Mouse (Mus musculus) heart, postnatal 0 days (tissue): ENCODE measurements around the gene Cd274. TPM values are rescaled to one million over a fixed set of nuclear protein-coding genes. Genes with fewer than 3 reads are reported as not detected.

Source experiments
- ATAC-seq: fragments of 200-750 bp; cut with Nextera tagmentation; 2 replicates; pipeline ENCODE4 v1.8.0; 2017; ENCODE audit warnings: low read depth, moderate number of reproducible peaks, moderate library complexity; ENCODE audit not compliant: insufficient read depth
- DNase-seq: peaks from one replicate; pipeline ENCODE4 v3.0.0-alpha.2; 2016; ENCODE audit warnings: low spot score
- H3K27ac ChIP-seq: fragments of 300-500 bp; sonication (generic); 2 replicates; pipeline ENCODE4 v1.5.1; 2014; ENCODE audit warnings: low read depth, mild to moderate bottlenecking
- H3K27me3 ChIP-seq: fragments of 300-500 bp; sonication (generic); 2 replicates; pipeline ENCODE4 v1.6.1; 2014; ENCODE audit warnings: low read length, mixed read lengths; ENCODE audit not compliant: control insufficient read depth, insufficient read depth
- H3K36me3 ChIP-seq: fragments of 300-500 bp; sonication (generic); replicated peaks from 2 replicates; pipeline ENCODE4 v1.6.1; 2014; ENCODE audit warnings: low read length, mixed read lengths; ENCODE audit not compliant: control insufficient read depth, insufficient read depth
- H3K4me1 ChIP-seq: fragments of 300-500 bp; sonication (generic); 2 replicates; pipeline ENCODE4 v1.6.1; 2014; ENCODE audit warnings: antibody characterized with exemption; ENCODE audit not compliant: control insufficient read depth, insufficient read depth
- H3K4me2 ChIP-seq: fragments of 300-500 bp; sonication (generic); 2 replicates; pipeline ENCODE4 v1.6.1; 2014; ENCODE audit warnings: low read depth, mild to moderate bottlenecking, low read length, moderate library complexity
- H3K4me3 ChIP-seq: fragments of 300-500 bp; sonication (generic); 2 replicates; pipeline ENCODE4 v1.5.1; 2014; ENCODE audit warnings: low read depth, low read length
- H3K9ac ChIP-seq: fragments of 300-500 bp; sonication (generic); replicated peaks from 2 replicates; pipeline ENCODE4 v1.6.1; 2014; ENCODE audit warnings: low read depth, low read length, mixed read lengths
- H3K9me3 ChIP-seq: fragments of 300-500 bp; sonication (generic); replicated peaks from 2 replicates; pipeline ENCODE4 v1.6.1; 2016; ENCODE audit warnings: low read length; ENCODE audit not compliant: control insufficient read depth
- CTCF ChIP-seq: IDR thresholded peaks from 2 replicates; pipeline ENCODE4 v1.5.1; 2016; ENCODE audit warnings: antibody characterized with exemption, control low read depth, low read depth
- EP300 ChIP-seq: IDR thresholded peaks from 2 replicates; pipeline ENCODE4 v1.6.1; 2016; ENCODE audit warnings: antibody characterized with exemption, low read depth
- WGBS: fragments of 180-500 bp; shearing (Covaris S2); extraction: QIAGEN DNeasy Blood & Tissue Kit; methylation state at CpG from one replicate; pipeline ENCODE4 v1.1.7; 2014; 5-methylcytosine and 5-hydroxymethylcytosine counted together
- polyA plus RNA-seq: library from polyadenylated mRNA; unstranded; fragments of >200 nt; fragmentation: Nextera tagmentation; extraction: Ambion mirVana; gene quantifications from 2 replicates; pipeline ENCODE4 v1.2.1, GENCODE M21; 2015
- total RNA-seq: library from RNA; depleted of rRNA; stranded (reverse); fragments of >200 nt; gene quantifications from 2 replicates; pipeline ENCODE4 v1.2.3, GENCODE M21; 2014; ENCODE audit warnings: low replicate concordance

The Cd274 gene
- total and polyA plus RNA-seq, 2 experiments from 2014 or later: 0.04 to 0.23 TPM

DNA sequence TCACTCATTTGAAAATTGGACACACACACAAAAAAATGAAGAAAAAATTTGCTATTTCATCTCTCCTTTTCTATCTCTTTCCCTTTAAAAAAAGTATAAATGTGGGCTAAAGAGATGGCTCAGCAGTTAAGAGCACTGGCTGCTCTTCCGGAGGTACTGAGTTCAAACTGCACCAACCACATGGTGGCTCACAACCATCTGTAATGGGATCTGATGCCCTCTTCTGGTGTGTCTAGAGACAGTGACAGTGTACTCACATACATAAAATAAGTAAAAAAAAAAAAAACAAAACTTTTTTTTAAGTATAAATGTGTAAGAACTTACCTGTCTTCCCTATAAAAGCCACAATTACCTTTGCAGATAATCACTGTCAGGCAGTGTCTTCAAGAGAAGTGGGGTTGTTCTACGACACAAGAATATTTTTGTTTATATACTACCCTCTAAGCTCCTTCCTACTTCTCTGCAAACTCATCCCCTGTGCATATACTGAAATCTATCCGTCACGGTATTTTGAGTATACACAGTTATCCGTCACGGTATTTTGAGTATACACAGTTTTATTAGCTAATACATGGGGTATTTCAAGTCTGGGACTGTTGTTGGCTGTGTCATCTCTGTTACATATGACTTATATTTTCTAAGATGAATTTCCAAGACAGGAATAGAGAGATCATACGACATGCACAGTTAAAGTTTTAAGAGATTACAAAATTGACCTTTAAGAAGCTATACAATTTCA is 3.5 kb downstream of the Cd274 start:
- Histone ChIP-seq H3K4me1 (no peaks in the 10 kb centered on the region; the same call in 1 of the 2 replicates), H3K4me2 (no peak overlapping the region), H3K27me3 (no peaks in the 10 kb centered on the region), H3K9ac (no peak overlapping the region), H3K27ac (no peak overlapping the region), H3K9me3 (no peaks in the 10 kb centered on the region), H3K36me3 (no peaks in the 10 kb centered on the region), H3K4me3 (no peak overlapping the region)
- no peak for DNase-seq
- ATAC-seq: no peak
- WGBS: 89% methylated on average over 7 of the region's 7 CpGs
- TF ChIP-seq EP300 (no peak), CTCF (no peak)

DNA sequence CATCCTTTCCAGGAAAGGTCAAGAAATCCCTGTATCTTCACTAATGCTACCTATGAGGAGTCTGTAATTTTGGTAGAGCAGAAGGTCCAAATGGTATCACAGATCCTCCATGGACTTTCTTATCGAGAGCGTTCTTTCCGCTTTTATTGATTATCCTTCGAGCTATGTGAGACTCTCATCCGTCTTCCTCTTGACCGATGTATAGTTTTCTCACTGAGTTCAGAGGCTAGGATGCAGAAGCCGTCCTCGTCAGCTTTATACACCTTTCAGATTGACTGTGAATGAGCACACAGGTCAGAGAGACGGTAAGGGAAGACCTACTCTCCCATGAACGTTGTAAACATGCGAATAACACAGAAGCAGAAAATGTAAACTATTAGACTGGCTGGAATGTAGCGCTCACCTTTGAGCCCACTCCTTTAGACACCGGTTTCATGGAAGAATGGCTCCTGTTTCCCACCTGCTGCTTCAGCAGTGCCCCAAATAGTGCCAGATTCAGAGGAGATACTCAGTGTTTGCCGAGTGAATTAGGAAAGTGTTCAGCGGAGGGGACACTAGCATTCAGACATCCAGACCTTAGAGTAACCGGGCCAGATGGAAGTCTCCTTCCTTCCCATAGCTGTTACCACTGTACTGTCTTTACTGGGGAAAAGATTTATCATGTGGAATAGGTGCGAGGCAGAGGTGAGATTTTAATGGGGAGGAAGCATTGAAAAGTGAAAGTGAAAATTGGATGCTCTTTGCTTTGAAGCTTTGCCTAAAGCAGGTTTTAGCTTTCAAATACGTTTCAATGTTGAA is 4.2 kb downstream of the Cd274 start:
- DNase-seq (no peak), ATAC-seq (no peak)
- H3K9me3 ChIP-seq: no peaks in the 10 kb centered on the region
- peak overlapping the region; percentile 27 for H3K4me2 ChIP-seq
- no peaks in the 10 kb centered on the region; the same call in 1 of the 2 replicates for H3K4me1 ChIP-seq
- peak overlapping the region; percentile 14; the same call in 1 of the 2 replicates for H3K4me3 ChIP-seq
- TF ChIP-seq EP300 (no peak), CTCF (no peak)
- 78% methylated on average over 18 of the region's 18 CpGs for WGBS
- H3K27ac ChIP-seq: no peak overlapping the region
- no peaks in the 10 kb centered on the region for H3K36me3 ChIP-seq
- H3K9ac ChIP-seq: no peak overlapping the region
- no peaks in the 10 kb centered on the region for H3K27me3 ChIP-seq

- Histone ChIP-seq H3K4me1 (no peaks in the 10 kb centered on the region; the same call in 1 of the 2 replicates), H3K9me3 (no peaks in the 10 kb centered on the region), H3K4me2 (peak overlapping the region; percentile 27), H3K4me3 (peak overlapping the region; percentile 14; the same call in 1 of the 2 replicates), H3K27me3 (no peaks in the 10 kb centered on the region), H3K9ac (no peak overlapping the region), H3K36me3 (no peaks in the 10 kb centered on the region), H3K27ac (no peak overlapping the region)
- no peak for TF ChIP-seq CTCF
- no peak for TF ChIP-seq EP300
- WGBS: 53% methylated on average over 4 of the region's 4 CpGs
- DNase-seq (no peak), ATAC-seq (no peak)
These were observed 4.9 kb downstream of the Cd274 start for GRCm38 (mm10) chr19:29372138-29372537.

- Histone ChIP-seq H3K4me3 (no peak overlapping the region), H3K9me3 (no peaks in the 10 kb centered on the region), H3K36me3 (no peaks in the 10 kb centered on the region), H3K4me1 (no peaks in the 10 kb centered on the region; the same call in 1 of the 2 replicates), H3K27me3 (no peaks in the 10 kb centered on the region), H3K9ac (no peak overlapping the region), H3K27ac (no peak overlapping the region), H3K4me2 (peak overlapping the region; percentile 27; the same call in 1 of the 2 replicates)
- WGBS: 91% methylated on average over 3 of the region's 3 CpGs
- DNase-seq (no peak), ATAC-seq (no peak)
- TF ChIP-seq EP300 (no peak), CTCF (no peak)
These were observed 5.4 kb downstream of the Cd274 start for GRCm38 (mm10) chr19:29372621-29373020.

GRCm38 (mm10) chr19:29373438-29373837 is 6.2 kb downstream of the Cd274 start:
- no peak for ATAC-seq
- Histone ChIP-seq H3K36me3 (no peaks in the 10 kb centered on the region), H3K4me1 (no peaks in the 10 kb centered on the region; the same call in 1 of the 2 replicates), H3K9ac (0 out of 2 replicates have a peak overlapping the region, but pooled peaks have one; percentile 5), H3K27ac (no peak overlapping the region), H3K27me3 (no peaks in the 10 kb centered on the region), H3K9me3 (no peaks in the 10 kb centered on the region), H3K4me2 (peak overlapping the region; percentile 48), H3K4me3 (peak overlapping the region; percentile 14)
- DNase-seq: no peak
- TF ChIP-seq EP300 (no peak), CTCF (no peak)
- 34% methylated on average over 11 of the region's 11 CpGs for WGBS
